Mouse (Mus musculus) heart, embryonic 10.5 days (tissue): ENCODE measurements around the gene Zfp467. TPM values are rescaled to one million over a fixed set of nuclear protein-coding genes. Genes with fewer than 3 reads are reported as not detected.

ENCODE experiments used
- DNase-seq: peaks from one replicate; pipeline ENCODE4 v3.0.0-alpha.2; 2017; ENCODE audit warnings: low spot score
- H3K27ac ChIP-seq: fragments of 300-500 bp; sonication (generic); 2 replicates; pipeline ENCODE4 v1.5.1; 2016; ENCODE audit warnings: mild to moderate bottlenecking
- H3K27me3 ChIP-seq: fragments of 300-500 bp; sonication (generic); 2 replicates; pipeline ENCODE4 v1.6.1; 2016; ENCODE audit warnings: mild to moderate bottlenecking; ENCODE audit not compliant: poor library complexity, insufficient read depth, severe bottlenecking
- H3K36me3 ChIP-seq: fragments of 300-500 bp; sonication (generic); 2 replicates; pipeline ENCODE4 v1.6.1; 2016; ENCODE audit warnings: mild to moderate bottlenecking, moderate library complexity
- H3K4me1 ChIP-seq: fragments of 300-500 bp; sonication (generic); 2 replicates; pipeline ENCODE4 v1.6.1; 2016; ENCODE audit warnings: mild to moderate bottlenecking
- H3K4me3 ChIP-seq: fragments of 300-500 bp; sonication (generic); 2 replicates; pipeline ENCODE4 v1.5.1; 2016; ENCODE audit warnings: mild to moderate bottlenecking, moderate library complexity
- H3K9me3 ChIP-seq: fragments of 300-500 bp; sonication (generic); 2 replicates; pipeline ENCODE4 v1.6.1; 2016; ENCODE audit warnings: mild to moderate bottlenecking, moderate library complexity
- WGBS: fragments of 180-500 bp; shearing (Covaris S2); methylation state at CpG from one replicate; pipeline ENCODE4 v1.1.7; 2016; 5-methylcytosine and 5-hydroxymethylcytosine counted together
- polyA plus RNA-seq: library from polyadenylated mRNA; unstranded; fragments of >200 nt; fragmentation: Nextera tagmentation; extraction: Ambion mirVana; gene quantifications from 2 replicates; pipeline ENCODE4 v1.2.1, GENCODE M21; 2016

The Zfp467 gene
- polyA plus RNA-seq, 1 experiment from 2014 or later = 13.9 TPM

DNA sequence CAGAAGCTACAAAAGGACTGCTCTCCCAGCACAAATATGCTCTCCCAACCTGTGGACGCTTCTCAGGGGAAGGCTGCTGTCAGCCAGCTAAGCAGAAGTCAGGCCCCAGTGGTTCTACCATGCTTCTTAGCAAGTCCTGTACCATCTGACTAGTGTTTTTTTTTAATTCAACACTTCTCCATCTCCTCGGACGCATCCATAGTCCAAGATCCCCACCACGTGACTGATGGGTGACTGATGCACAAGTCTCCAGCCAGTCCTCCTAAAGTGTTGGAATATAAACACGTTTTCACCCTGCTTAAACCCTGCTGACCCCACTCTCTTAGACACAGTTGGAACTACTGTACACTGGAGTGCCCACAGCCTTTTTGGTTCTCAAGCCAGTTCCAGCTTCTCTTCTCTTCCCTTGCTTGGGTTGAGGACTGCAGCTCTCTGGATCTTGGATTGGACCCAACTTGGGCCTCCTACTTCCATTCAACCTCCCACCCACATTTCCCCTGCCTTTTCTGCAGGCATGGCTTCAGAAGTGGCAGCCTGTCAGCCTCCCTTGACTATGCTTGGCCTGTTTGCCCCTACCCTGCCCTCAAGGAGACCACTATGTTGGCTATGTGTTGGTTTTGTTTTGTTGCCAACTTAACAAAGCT is 9.8 kb downstream of the Zfp467 start:
- DNase-seq = no peak
- Histone ChIP-seq H3K4me3 (no peak overlapping the region), H3K27ac (no peak overlapping the region), H3K36me3 (peaks cover 29% of the 10 kb centered on the region), H3K9me3 (no peaks in the 10 kb centered on the region), H3K4me1 (peaks cover 50% of the 10 kb centered on the region), H3K27me3 (peaks cover 51% of the 10 kb centered on the region)
- WGBS = 75% methylated on average over 5 of the region's 5 CpGs

DNA sequence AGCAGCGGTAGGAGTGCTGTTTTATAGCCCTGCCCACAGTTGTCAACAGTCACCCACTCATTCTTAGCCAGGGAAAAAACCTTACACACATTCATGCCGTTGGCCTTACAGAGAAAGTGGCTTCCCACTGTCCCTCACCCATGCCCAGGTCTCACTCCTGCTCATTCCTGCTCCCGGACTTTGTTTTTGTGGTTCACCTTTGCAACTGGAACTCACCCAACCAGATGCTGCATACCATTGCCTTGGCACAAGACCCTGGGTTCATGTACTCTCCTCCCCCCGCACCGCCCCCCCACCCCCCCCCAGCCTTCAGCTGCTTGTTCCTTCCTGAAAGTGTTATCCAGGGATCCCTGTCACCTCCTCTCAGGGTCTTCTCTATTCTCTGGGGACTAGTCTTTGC is 10.5 kb downstream of the Zfp467 start:
- Histone ChIP-seq H3K9me3 (no peaks in the 10 kb centered on the region), H3K4me1 (peaks cover 44% of the 10 kb centered on the region), H3K27me3 (peaks cover 44% of the 10 kb centered on the region), H3K36me3 (peaks cover 29% of the 10 kb centered on the region), H3K4me3 (no peak overlapping the region), H3K27ac (no peak overlapping the region)
- WGBS = 62% methylated on average over 5 of the region's 5 CpGs
- no peak for DNase-seq

DNA sequence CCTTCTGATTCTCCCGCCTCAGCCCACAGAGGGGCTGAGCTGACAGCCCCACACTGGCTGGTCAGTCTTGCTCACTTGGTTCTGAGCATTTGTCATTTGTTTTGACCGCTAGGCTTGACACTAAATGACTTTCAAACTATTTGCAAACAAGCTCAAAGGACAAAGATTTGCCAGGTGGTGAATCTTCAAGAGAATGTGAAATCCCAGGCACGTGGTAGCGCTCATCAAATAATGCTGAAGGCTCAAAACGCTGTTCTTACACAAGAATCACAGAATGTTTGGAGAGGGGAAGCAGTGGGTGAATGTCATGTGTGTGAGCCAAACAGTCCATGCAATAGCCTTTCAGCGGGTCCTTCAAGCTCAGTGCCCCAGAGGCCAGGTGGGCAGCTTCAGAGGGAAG is 11.0 kb downstream of the Zfp467 start:
- DNase-seq = no peak
- H3K27me3 ChIP-seq = peaks cover 39% of the 10 kb centered on the region
- peaks cover 26% of the 10 kb centered on the region for H3K36me3 ChIP-seq
- no peak overlapping the region for H3K27ac ChIP-seq
- no peak overlapping the region for H3K4me3 ChIP-seq
- WGBS = 64% methylated on average over 6 of the region's 6 CpGs
- H3K4me1 ChIP-seq = peaks cover 39% of the 10 kb centered on the region
- H3K9me3 ChIP-seq = no peaks in the 10 kb centered on the region

DNA sequence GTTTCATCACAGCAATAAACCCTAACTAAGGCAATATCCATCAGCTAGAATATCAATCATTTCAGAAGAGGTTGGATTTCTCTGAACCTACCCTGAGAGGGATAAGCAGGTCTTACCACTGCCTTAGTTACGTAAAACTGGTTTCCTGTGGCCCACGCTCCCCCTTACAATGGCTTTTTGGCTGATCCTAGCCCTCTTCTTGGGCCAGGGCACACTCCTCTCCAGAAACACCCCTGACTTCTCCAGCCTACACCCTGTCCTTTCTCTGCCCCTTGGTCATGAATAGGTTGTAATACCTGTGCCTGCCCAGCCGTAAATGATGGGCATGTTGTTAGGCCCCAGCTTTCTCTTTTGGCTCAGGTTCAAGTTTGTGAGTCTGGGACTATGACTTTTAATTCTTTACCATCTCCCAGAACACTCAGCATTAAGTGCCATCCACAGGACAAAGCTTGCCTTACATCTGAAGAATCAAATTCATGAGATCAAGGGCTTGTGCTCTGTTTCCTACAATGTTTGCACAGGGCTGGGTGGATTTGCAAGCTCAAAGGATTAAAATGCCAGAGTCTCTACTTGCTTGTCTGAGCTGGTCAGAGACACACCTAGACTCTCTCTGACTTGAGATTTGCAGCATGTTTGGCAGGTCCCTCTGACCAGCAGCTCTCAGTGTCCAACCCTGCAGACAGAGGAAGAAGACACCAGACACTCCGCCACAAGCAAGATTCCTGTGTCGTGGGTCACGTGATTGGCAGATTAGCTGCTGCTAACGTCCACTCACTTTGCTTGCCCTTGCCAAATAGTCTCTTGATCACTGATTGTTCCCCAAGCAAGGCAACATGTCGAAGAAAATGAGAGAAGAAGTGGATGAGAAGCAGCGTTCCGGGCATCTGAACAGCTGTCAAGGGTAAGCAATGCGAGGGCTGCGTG is 12.5 kb downstream of the Zfp467 start:
- peaks cover 25% of the 10 kb centered on the region for H3K27me3 ChIP-seq
- no peaks in the 10 kb centered on the region for H3K9me3 ChIP-seq
- no peak overlapping the region for H3K27ac ChIP-seq
- H3K36me3 ChIP-seq = peaks cover 11% of the 10 kb centered on the region
- no peak for DNase-seq
- 51% methylated on average over 12 of the region's 12 CpGs for WGBS
- H3K4me3 ChIP-seq = no peak overlapping the region
- peaks cover 24% of the 10 kb centered on the region for H3K4me1 ChIP-seq

DNA sequence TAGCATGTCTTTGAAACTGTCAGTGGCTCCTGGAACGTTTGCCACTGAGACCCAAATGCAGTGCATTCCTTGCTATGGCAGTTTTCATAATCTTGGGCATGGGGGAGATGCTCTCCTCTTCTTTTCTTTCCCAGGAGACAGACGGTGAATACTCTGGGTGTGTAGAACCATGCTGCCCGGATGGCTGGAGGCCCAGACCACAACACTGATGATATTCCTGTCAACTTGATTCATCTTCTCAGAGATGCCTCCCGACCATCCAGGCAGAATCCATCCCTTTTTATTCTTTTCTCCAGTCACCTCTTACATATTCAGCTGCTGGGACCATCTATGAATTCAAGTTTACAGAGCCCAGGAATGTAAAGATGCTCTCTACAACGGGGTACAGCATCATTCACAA is 14.9 kb downstream of the Zfp467 start:
- Histone ChIP-seq H3K4me3 (no peak overlapping the region), H3K27ac (no peak overlapping the region), H3K9me3 (no peaks in the 10 kb centered on the region), H3K36me3 (no peaks in the 10 kb centered on the region), H3K27me3 (peaks cover under 1% of the 10 kb centered on the region; the same call in 1 of the 2 replicates), H3K4me1 (peaks cover 16% of the 10 kb centered on the region)
- DNase-seq = no peak
- WGBS = 75% methylated on average over 5 of the region's 5 CpGs

DNA sequence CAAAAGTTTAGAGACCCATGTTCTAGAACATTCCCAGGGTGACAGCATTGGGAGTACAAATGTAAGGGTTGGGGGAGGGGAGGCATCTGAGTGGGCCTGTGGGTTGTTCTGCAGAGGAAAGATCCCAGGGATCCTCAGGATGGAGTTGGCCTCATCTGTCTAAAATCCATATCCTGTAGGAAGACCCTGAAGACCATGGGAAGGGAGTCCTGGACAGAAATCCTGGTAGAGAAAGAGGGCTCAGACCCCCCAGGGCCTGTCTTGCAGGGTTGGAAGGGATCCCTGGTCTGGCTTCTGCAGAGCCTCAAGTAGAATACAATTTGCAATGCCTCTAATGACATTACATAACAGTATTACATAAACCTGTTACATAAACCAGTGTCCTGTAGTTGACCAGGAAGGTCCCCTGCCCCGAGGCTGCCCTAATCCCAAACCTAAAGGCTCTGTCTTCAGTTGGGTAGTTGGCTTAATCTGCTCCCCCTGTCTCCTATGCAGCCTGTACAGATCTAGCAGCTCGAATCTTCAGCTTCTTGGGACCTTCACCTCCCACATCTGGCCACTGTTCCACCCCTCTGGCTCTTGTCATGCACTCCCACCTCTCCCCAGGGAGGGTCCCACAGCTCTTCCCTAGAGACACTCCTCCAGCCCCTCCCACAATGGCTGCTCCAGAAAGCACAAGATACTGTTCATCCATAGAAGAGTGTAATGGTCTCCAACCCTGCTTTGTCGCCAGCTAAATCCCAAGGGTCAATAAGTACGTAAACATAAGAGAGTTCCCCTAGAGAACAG is 16.7 kb downstream of the Zfp467 start:
- H3K27ac ChIP-seq = no peak overlapping the region
- no peaks in the 10 kb centered on the region for H3K36me3 ChIP-seq
- WGBS = 73% methylated on average over 4 of the region's 4 CpGs
- no peaks in the 10 kb centered on the region for H3K9me3 ChIP-seq
- DNase-seq = no peak
- H3K4me3 ChIP-seq = no peak overlapping the region
- peaks cover 11% of the 10 kb centered on the region for H3K4me1 ChIP-seq
- H3K27me3 ChIP-seq = no peaks in the 10 kb centered on the region

DNA sequence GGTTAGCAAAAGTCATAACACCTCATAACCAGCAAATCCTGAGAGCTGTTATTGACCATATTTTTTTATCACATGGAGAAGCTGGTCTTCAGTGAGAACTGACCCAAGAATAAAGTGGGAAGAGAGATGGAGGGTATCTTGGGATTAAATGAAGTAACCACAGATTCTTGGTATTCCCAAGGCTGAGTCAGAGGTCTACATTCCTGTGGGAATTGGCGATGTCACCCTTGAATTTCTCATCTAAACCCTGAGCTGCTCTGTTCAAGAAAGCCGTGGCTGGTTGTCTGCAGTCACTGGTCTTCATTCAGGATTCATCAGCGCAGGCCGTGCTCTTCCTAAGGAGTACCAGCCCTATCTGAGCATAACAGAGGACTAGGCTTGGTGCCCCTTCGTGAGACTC is 18.7 kb downstream of the Zfp467 start:
- 75% methylated on average over 5 of the region's 5 CpGs for WGBS

DNA sequence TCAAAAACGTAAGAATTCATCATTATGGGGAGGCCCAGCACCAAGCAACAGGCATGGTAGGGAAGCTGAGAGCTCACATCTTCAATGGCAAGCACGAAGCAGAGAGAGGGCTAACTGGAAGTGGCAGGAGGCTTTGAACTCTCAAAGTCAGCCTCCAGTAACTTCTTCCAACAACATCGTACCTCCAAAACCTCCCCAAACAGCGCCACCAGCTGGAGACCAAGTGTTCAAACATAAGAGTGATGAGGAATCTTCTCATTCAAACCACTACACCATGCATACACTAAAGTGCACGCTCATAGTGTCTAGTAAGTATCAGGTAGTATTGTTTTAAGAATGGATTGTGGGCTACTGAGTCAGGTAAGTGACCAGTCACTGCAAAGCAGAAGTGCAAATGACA is 21.6 kb downstream of the Zfp467 start:
- H3K27ac ChIP-seq = no peak overlapping the region
- H3K4me1 ChIP-seq = peaks cover 8% of the 10 kb centered on the region; the same call in 1 of the 2 replicates
- H3K36me3 ChIP-seq = no peaks in the 10 kb centered on the region
- 58% methylated on average over 5 of the region's 5 CpGs for WGBS
- no peaks in the 10 kb centered on the region for H3K9me3 ChIP-seq
- no peak for DNase-seq
- H3K27me3 ChIP-seq = no peaks in the 10 kb centered on the region
- H3K4me3 ChIP-seq = no peak overlapping the region

More for the DNA sequence above, 18.7 kb downstream of the Zfp467 start:
- H3K27me3 ChIP-seq = no peaks in the 10 kb centered on the region
- no peaks in the 10 kb centered on the region for H3K9me3 ChIP-seq
- H3K4me1 ChIP-seq = 0 out of 2 replicates have a peak, but pooled peaks cover 3% of the 10 kb centered on the region
- no peaks in the 10 kb centered on the region for H3K36me3 ChIP-seq
- DNase-seq = no peak
- H3K4me3 ChIP-seq = no peak overlapping the region
- H3K27ac ChIP-seq = no peak overlapping the region

DNA sequence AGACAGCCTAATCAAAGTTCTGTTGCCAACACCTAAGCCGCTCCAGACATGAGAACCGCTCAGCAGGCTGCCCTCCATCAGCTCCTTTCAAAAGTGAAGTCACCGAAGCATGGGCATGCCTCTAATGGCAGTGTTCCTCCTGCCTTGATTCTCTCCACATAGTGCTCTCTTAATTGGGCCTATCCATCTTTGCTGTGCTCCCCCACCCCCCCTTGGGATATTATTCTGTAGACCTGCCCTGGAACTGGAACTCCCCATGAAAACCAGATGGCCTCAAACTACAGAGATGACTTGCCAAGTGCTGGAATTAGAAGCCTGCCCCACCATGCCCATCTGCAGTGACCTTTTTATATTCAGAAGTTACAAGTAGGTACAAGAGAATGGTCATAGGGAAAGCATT is 22.3 kb downstream of the Zfp467 start:
- peaks cover 8% of the 10 kb centered on the region; the same call in 1 of the 2 replicates for H3K4me1 ChIP-seq
- 80% methylated on average over 3 of the region's 3 CpGs for WGBS
- H3K4me3 ChIP-seq = no peak overlapping the region
- H3K36me3 ChIP-seq = 0 out of 2 replicates have a peak, but pooled peaks cover under 1% of the 10 kb centered on the region
- no peaks in the 10 kb centered on the region for H3K27me3 ChIP-seq
- H3K27ac ChIP-seq = no peak overlapping the region
- no peak for DNase-seq
- H3K9me3 ChIP-seq = no peaks in the 10 kb centered on the region

DNA sequence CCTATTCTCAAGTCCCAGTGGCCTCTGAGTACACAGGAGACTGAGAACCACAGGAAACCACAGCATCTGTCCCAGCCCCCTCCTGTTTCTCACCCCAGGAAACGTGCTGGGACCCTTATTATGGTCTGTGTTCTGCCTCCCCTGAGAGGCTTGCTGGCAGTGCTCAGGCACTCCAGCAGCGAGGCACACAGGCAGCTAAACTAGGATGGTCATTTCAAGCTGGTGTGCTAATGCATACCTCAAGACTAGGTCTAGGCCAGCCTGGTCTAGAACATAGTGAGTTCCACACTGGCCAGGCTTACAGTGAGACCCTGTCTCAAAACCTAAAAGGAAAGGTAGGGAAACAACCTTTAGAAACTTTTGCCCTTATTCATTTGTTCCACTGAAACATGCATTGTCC is 25.0 kb downstream of the Zfp467 start:
- H3K27ac ChIP-seq = no peak overlapping the region
- H3K4me3 ChIP-seq = no peak overlapping the region
- peaks cover 26% of the 10 kb centered on the region for H3K36me3 ChIP-seq
- H3K27me3 ChIP-seq = no peaks in the 10 kb centered on the region
- DNase-seq = no peak
- H3K4me1 ChIP-seq = peaks cover 8% of the 10 kb centered on the region; the same call in 1 of the 2 replicates
- H3K9me3 ChIP-seq = no peaks in the 10 kb centered on the region
- 17% methylated on average over 2 of the region's 2 CpGs for WGBS

DNA sequence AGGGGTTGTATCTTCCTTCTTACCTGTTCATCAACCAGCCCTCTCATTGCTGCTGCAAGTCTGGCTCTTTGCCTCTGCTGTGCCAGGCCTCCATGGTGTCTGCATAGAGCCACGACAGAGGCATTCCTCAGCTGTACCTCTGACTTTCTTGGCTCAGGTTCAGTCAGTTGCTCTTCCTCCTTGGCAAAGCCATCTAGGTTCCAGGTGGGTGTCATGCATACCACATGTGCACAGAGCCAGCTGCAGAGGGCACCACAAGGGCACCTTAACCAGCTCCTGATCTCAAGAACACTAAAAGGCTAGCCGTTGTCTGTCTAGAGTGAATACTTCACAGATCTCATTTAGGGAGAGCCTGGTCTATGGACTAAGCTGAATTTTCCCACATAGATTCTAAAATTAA is 29.1 kb downstream of the Zfp467 start:
- peaks cover 68% of the 10 kb centered on the region for H3K36me3 ChIP-seq
- H3K4me1 ChIP-seq = peaks cover 5% of the 10 kb centered on the region; the same call in 1 of the 2 replicates
- H3K27ac ChIP-seq = no peak overlapping the region
- H3K9me3 ChIP-seq = no peaks in the 10 kb centered on the region
- no peak overlapping the region for H3K4me3 ChIP-seq
- WGBS = 81% methylated on average over 2 of the region's 2 CpGs
- DNase-seq = no peak
- no peaks in the 10 kb centered on the region for H3K27me3 ChIP-seq

DNA sequence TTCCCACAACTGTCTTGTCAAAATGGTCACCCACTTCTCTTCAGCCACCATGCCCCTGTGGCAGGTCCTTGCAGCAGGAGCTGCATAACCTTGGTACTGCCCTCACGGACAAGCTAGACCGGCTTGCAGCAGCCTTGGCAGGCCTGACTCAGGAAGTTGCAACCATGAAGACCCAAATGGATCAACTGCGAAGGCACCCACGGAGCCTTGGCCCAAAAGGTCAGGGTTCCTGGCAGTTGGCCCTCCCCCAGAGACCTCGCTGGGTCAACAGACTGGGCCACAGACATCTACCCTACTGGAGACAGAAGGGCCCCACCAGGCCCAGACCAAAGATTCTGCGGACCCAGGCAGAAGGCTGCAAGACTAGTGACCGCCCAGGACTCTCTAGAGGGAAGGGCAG is 30.0 kb downstream of the Zfp467 start:
- no peaks in the 10 kb centered on the region for H3K27me3 ChIP-seq
- WGBS = 94% methylated on average over 7 of the region's 7 CpGs
- H3K9me3 ChIP-seq = no peaks in the 10 kb centered on the region
- no peak overlapping the region for H3K4me3 ChIP-seq
- peaks cover 77% of the 10 kb centered on the region for H3K36me3 ChIP-seq
- H3K4me1 ChIP-seq = peaks cover 3% of the 10 kb centered on the region; the same call in 1 of the 2 replicates
- no peak for DNase-seq
- H3K27ac ChIP-seq = no peak overlapping the region
